Comparison of ENCODE assay signal across 8 mouse cellular contexts in genomic region chr19:28974862-28975611, GRCm38 (mm10). TPM values are rescaled to one million over a fixed set of nuclear protein-coding genes. Genes with fewer than 3 reads are reported as not detected.
DNase-seq lines count a peak whose midpoint lies in the region; ATAC-seq and TF ChIP-seq lines count a peak whose summit lies in the region.

No protein-coding gene starts in this region.

- ATAC-seq in forebrain, embryonic 13.5 days, result peak; percentile 93
- ATAC-seq in liver, embryonic 15.5 days (ENCODE audit: insufficient read depth), result no peak
- peak; percentile 94 for ATAC-seq in neural tube, embryonic 13.5 days (ENCODE audit: low read depth)

- 17% methylated on average over 35 of the region's 35 CpGs for WGBS in forebrain, embryonic 13.5 days
- WGBS in liver, embryonic 15.5 days (ENCODE audit: insufficient replicate concordance), result 18% methylated on average over 35 of the region's 35 CpGs
- 16% methylated on average over 35 of the region's 35 CpGs for WGBS in neural tube, embryonic 13.5 days

- no peak overlapping the region for H3K27ac ChIP-seq in forebrain, embryonic 13.5 days
- no peak overlapping the region for H3K27ac ChIP-seq in liver, embryonic 15.5 days (replicated peaks)
- H3K27ac ChIP-seq in neural tube, embryonic 13.5 days (replicated peaks), result 0 out of 2 replicates have a peak overlapping the region, but pooled peaks have one; percentile 15
- peak overlapping the region; percentile 17; the same call in 1 of the 2 replicates for H3K27ac ChIP-seq in testis, adult 2 months (ENCODE audit: control insufficient read depth, insufficient read depth, low read depth, low read length)

- peak; percentile 63 to 76 for DNase-seq in CD8-positive naive resting alpha-beta T cell, adult 2 months (ENCODE audit: low read depth in 2 of 2, low spot score in 2 of 2)
- peak; percentile 42 for DNase-seq in c-Kit-positive CD71-positive TER-119-positive erythroid progenitor cells, embryonic 14.5 days (ENCODE audit: low spot score)
- DNase-seq in heart, postnatal 10 days, result peak; percentile 83 to 86
- DNase-seq in kidney, postnatal 4 days, result peak; percentile 87 to 90

- intact Hi-C loops in heart, postnatal 10 days (cut with DNase I), result loop anchor here (5.0 kb wide), 2 partner anchors 277 to 382 kb away; partner anchors contain the start of gene Jak2

- peak; percentile 77 for TF ChIP-seq CTCF in testis, adult 2 months (IDR thresholded peaks at IDR 0.05; ENCODE audit: control insufficient read depth, insufficient read depth, insufficient replicate concordance, low read depth, low read length)

- H3K36me3 ChIP-seq in forebrain, embryonic 13.5 days (ENCODE audit: poor library complexity, severe bottlenecking), result no peaks in the 10 kb centered on the region
- H3K36me3 ChIP-seq in liver, embryonic 15.5 days (replicated peaks), result no peaks in the 10 kb centered on the region
- H3K36me3 ChIP-seq in neural tube, embryonic 13.5 days, result no peaks in the 10 kb centered on the region
- no peaks in the 10 kb centered on the region for H3K36me3 ChIP-seq in testis, adult 2 months (ENCODE audit: control insufficient read depth, insufficient read depth, low read length)

- H3K4me1 ChIP-seq in forebrain, embryonic 13.5 days, result no peaks in the 10 kb centered on the region; the same call in 1 of the 2 replicates
- peaks cover 8% of the 10 kb centered on the region for H3K4me1 ChIP-seq in liver, embryonic 15.5 days (replicated peaks)
- peaks cover 11% of the 10 kb centered on the region for H3K4me1 ChIP-seq in neural tube, embryonic 13.5 days (replicated peaks)
- H3K4me1 ChIP-seq in testis, adult 2 months (ENCODE audit: control insufficient read depth, insufficient read depth, low read length), result peaks cover 9% of the 10 kb centered on the region

- H3K4me3 ChIP-seq in forebrain, embryonic 13.5 days, result peak overlapping the region; percentile 42
- H3K4me3 ChIP-seq in liver, embryonic 15.5 days (replicated peaks), result peak overlapping the region; percentile 36
- peak overlapping the region; percentile 40 for H3K4me3 ChIP-seq in neural tube, embryonic 13.5 days
- peak overlapping the region; percentile 94 for H3K4me3 ChIP-seq in testis, adult 2 months (ENCODE audit: control insufficient read depth, low read depth, low read length)

- peaks cover 3% of the 10 kb centered on the region; the same call in 1 of the 2 replicates for H3K27me3 ChIP-seq in forebrain, embryonic 13.5 days
- peaks cover 13% of the 10 kb centered on the region for H3K27me3 ChIP-seq in liver, embryonic 15.5 days
- H3K27me3 ChIP-seq in neural tube, embryonic 13.5 days, result no peaks in the 10 kb centered on the region; the same call in 1 of the 2 replicates
- H3K27me3 ChIP-seq in testis, adult 2 months (ENCODE audit: control insufficient read depth, insufficient read depth, low read length), result peaks cover 10% of the 10 kb centered on the region

- TF ChIP-seq POLR2A in testis, adult 2 months (IDR thresholded peaks at IDR 0.05; ENCODE audit: control insufficient read depth, low read depth, low read length), result no peak

- no peaks in the 10 kb centered on the region for H3K9me3 ChIP-seq in forebrain, embryonic 13.5 days (replicated peaks)
- no peaks in the 10 kb centered on the region for H3K9me3 ChIP-seq in liver, embryonic 15.5 days (replicated peaks)
- no peaks in the 10 kb centered on the region for H3K9me3 ChIP-seq in neural tube, embryonic 13.5 days

- peak overlapping the region; percentile 58 for H3K9ac ChIP-seq in forebrain, embryonic 13.5 days
- no peak overlapping the region for H3K9ac ChIP-seq in liver, embryonic 15.5 days
- peak overlapping the region; percentile 62 for H3K9ac ChIP-seq in neural tube, embryonic 13.5 days

- H3K4me2 ChIP-seq in forebrain, embryonic 13.5 days, result peak overlapping the region; percentile 70
- peak overlapping the region; percentile 63 for H3K4me2 ChIP-seq in liver, embryonic 15.5 days
- peak overlapping the region; percentile 66 for H3K4me2 ChIP-seq in neural tube, embryonic 13.5 days

RNA-seq across cellular contexts. Expression of gene 4430402I18Rik, which starts 7.4 kb away (rescaled TPM):
- polyA plus RNA-seq in forebrain, embryonic 13.5 days (2015; fragmentation: Nextera tagmentation; extraction: Ambion mirVana), result 0.79 and 1.6 TPM in 2 replicates
- 10 to 100 TPM; 15.7 to 16.5 TPM for total RNA-seq in heart, postnatal 10 days (2021)
- polyA plus RNA-seq in liver, embryonic 15.5 days (2015; fragmentation: Nextera tagmentation; extraction: Ambion mirVana), result 2.2 and 2.5 TPM in 2 replicates
- 0.80 and 1.1 TPM in 2 replicates for polyA plus RNA-seq in neural tube, embryonic 13.5 days (2015; fragmentation: Nextera tagmentation; extraction: Ambion mirVana)
- polyA plus RNA-seq in testis, adult 2 months (2012; rRNA removed), result 190 and 233 TPM in 2 replicates

RNA-seq across cellular contexts. Expression of gene Plpp6, which starts 11.3 kb away (rescaled TPM):
- polyA plus RNA-seq in forebrain, embryonic 13.5 days (2015; fragmentation: Nextera tagmentation; extraction: Ambion mirVana), result 5.3 and 5.5 TPM in 2 replicates
- 1 to 10 TPM; 7.7 to 8.1 TPM for total RNA-seq in heart, postnatal 10 days (2021)
- polyA plus RNA-seq in liver, embryonic 15.5 days (2015; fragmentation: Nextera tagmentation; extraction: Ambion mirVana), result 2.0 and 2.3 TPM in 2 replicates
- 11.0 and 12.0 TPM in 2 replicates for polyA plus RNA-seq in neural tube, embryonic 13.5 days (2015; fragmentation: Nextera tagmentation; extraction: Ambion mirVana)
- polyA plus RNA-seq in testis, adult 2 months (2012; rRNA removed), result 29.3 and 30.2 TPM in 2 replicates

RNA-seq across cellular contexts. Expression of gene Cdc37l1, which starts 15.1 kb away (rescaled TPM):
- polyA plus RNA-seq in forebrain, embryonic 13.5 days (2015; fragmentation: Nextera tagmentation; extraction: Ambion mirVana), result 47.4 and 50.7 TPM in 2 replicates
- 10 to 100 TPM; 53.6 to 85.5 TPM for total RNA-seq in heart, postnatal 10 days (2021)
- polyA plus RNA-seq in liver, embryonic 15.5 days (2015; fragmentation: Nextera tagmentation; extraction: Ambion mirVana), result 9.3 TPM in 2 replicates
- 47.2 and 49.7 TPM in 2 replicates for polyA plus RNA-seq in neural tube, embryonic 13.5 days (2015; fragmentation: Nextera tagmentation; extraction: Ambion mirVana)
- polyA plus RNA-seq in testis, adult 2 months (2012; rRNA removed), result 19.9 and 26.8 TPM in 2 replicates

Comparison
In these comparisons a context has a peak if more than half of its experiments do, and no peak if none do; other contexts are left out.
1. H3K27ac ChIP-seq: peak in neural tube, embryonic 13.5 days (single experiment) and testis, adult 2 months (single experiment); none in forebrain, embryonic 13.5 days (single experiment) and liver, embryonic 15.5 days (single experiment).
2. H3K4me3 ChIP-seq: peak in every context shown above with its lines; median percentile 94 in testis, adult 2 months; 42 in forebrain, embryonic 13.5 days; 40 in neural tube, embryonic 13.5 days; 36 in liver, embryonic 15.5 days.
3. RNA of gene 4430402I18Rik, which starts 7.4 kb away (polyA plus RNA-seq): 190 to 233 TPM in testis, adult 2 months; 2.2 to 2.5 TPM in liver, embryonic 15.5 days, 0.80 to 1.1 TPM in neural tube, embryonic 13.5 days and 0.79 to 1.6 TPM in forebrain, embryonic 13.5 days; every median in the first group is over 10 times any median in the second.
4. Peak in every context shown above with its lines, with median percentiles within 50 percentile points of each other: DNase-seq and H3K4me2 ChIP-seq.